Mouse (Mus musculus) hindbrain, embryonic 16.5 days (tissue): ENCODE measurements at regions not wholly inside any gene's neighbourhood (a gene's known extent, or its start where the extent isn't known, plus 50 kb on each side); places are given as distances from the start of the nearest gene placed in this dataset.
"Not testable (repeated sequence)": the region's sequence is repeated elsewhere in the genome, so short reads cannot be mapped to it uniquely, and the experiment has no call there.

Experiments used
- ATAC-seq: fragments of 200-750 bp; cut with Nextera tagmentation; 2 replicates; pipeline ENCODE4 v1.8.0; 2017; ENCODE audit warnings: moderate TSS enrichment, moderate library complexity
- H3K27ac ChIP-seq: fragments of 300-500 bp; sonication (generic); 2 replicates; pipeline ENCODE4 v1.5.1; 2014; ENCODE audit warnings: low read depth, mild to moderate bottlenecking, control low read depth, low read length, moderate library complexity
- H3K27me3 ChIP-seq: fragments of 300-500 bp; sonication (generic); replicated peaks from 2 replicates; pipeline ENCODE4 v1.6.1; 2014; ENCODE audit warnings: low read length; ENCODE audit not compliant: control insufficient read depth, insufficient read depth
- H3K36me3 ChIP-seq: fragments of 300-500 bp; sonication (generic); 2 replicates; pipeline ENCODE4 v1.6.1; 2014; ENCODE audit warnings: mild to moderate bottlenecking, low read length, moderate library complexity, mixed read lengths; ENCODE audit not compliant: control insufficient read depth, insufficient read depth
- H3K4me1 ChIP-seq: fragments of 300-500 bp; sonication (generic); 2 replicates; pipeline ENCODE4 v1.6.1; 2014; ENCODE audit warnings: low read depth, low read length; ENCODE audit not compliant: control insufficient read depth, insufficient read depth
- H3K4me2 ChIP-seq: fragments of 300-500 bp; sonication (generic); 2 replicates; pipeline ENCODE4 v1.6.1; 2014; ENCODE audit warnings: mild to moderate bottlenecking, low read length, control low read depth, moderate library complexity
- H3K4me3 ChIP-seq: fragments of 300-500 bp; sonication (generic); 2 replicates; pipeline ENCODE4 v1.5.1; 2014; ENCODE audit warnings: mild to moderate bottlenecking, low read length, control low read depth, moderate library complexity
- H3K9ac ChIP-seq: fragments of 300-500 bp; sonication (generic); 2 replicates; pipeline ENCODE4 v1.6.1; 2014; ENCODE audit warnings: low read depth, mild to moderate bottlenecking, control low read depth, low read length, moderate library complexity
- H3K9me3 ChIP-seq: fragments of 300-500 bp; sonication (generic); 2 replicates; pipeline ENCODE4 v1.6.1; 2014; ENCODE audit warnings: mild to moderate bottlenecking, low read length, moderate library complexity; ENCODE audit not compliant: control insufficient read depth
- WGBS: fragments of 180-500 bp; shearing (Covaris S2); extraction: QIAGEN DNeasy Blood & Tissue Kit; methylation state at CpG from one replicate; pipeline ENCODE4 v1.1.7; 2014; 5-methylcytosine and 5-hydroxymethylcytosine counted together

- Histone ChIP-seq H3K9me3 (no peaks in the 10 kb centered on the region), H3K36me3 (no peaks in the 10 kb centered on the region), H3K4me2 (no peak overlapping the region), H3K9ac (no peak overlapping the region), H3K4me1 (peaks cover 4% of the 10 kb centered on the region), H3K27me3 (no peaks in the 10 kb centered on the region), H3K4me3 (no peak overlapping the region), H3K27ac (no peak overlapping the region)
- 82% methylated on average over 4 of the region's 4 CpGs for WGBS
- ATAC-seq, result no peak
These were observed 156.4 kb downstream of the Cand1 start for GRCm38 (mm10) chr10:119083431-119083830.

- Histone ChIP-seq H3K4me1 (peaks cover 4% of the 10 kb centered on the region), H3K9me3 (no peaks in the 10 kb centered on the region), H3K27me3 (no peaks in the 10 kb centered on the region), H3K9ac (no peak overlapping the region), H3K4me2 (no peak overlapping the region), H3K27ac (no peak overlapping the region), H3K4me3 (no peak overlapping the region), H3K36me3 (no peaks in the 10 kb centered on the region)
- ATAC-seq, result no peak
- 90% methylated on average over 2 of the region's 2 CpGs for WGBS
These were observed 157.0 kb downstream of the Cand1 start for GRCm38 (mm10) chr10:119082861-119083260.

- H3K4me2 ChIP-seq, H3K36me3 ChIP-seq, ATAC-seq, H3K27me3 ChIP-seq, H3K9me3 ChIP-seq, H3K4me1 ChIP-seq, H3K27ac ChIP-seq, H3K4me3 ChIP-seq, H3K9ac ChIP-seq: not testable (repeated sequence)
- 80% methylated on average over 3 of the region's 3 CpGs for WGBS
These were observed 158.1 kb downstream of the Cand1 start for GRCm38 (mm10) chr10:119081766-119082165.

- no peak overlapping the region for H3K9ac ChIP-seq
- no peaks in the 10 kb centered on the region for H3K36me3 ChIP-seq
- no peak for ATAC-seq
- H3K4me2 ChIP-seq, result no peak overlapping the region
- 13% methylated on average over 12 of the region's 12 CpGs for WGBS
- H3K4me3 ChIP-seq, result no peak overlapping the region
- no peak overlapping the region for H3K27ac ChIP-seq
- peaks cover 4% of the 10 kb centered on the region for H3K4me1 ChIP-seq
- no peaks in the 10 kb centered on the region for H3K9me3 ChIP-seq
- H3K27me3 ChIP-seq, result no peaks in the 10 kb centered on the region
These were observed 163.7 kb downstream of the Cand1 start for GRCm38 (mm10) chr10:119076100-119076566.

- no peak for ATAC-seq
- no peak overlapping the region for H3K4me3 ChIP-seq
- WGBS, result 84% methylated on average over 15 of the region's 15 CpGs
- no peak overlapping the region for H3K27ac ChIP-seq
- no peak overlapping the region for H3K4me2 ChIP-seq
- no peak overlapping the region for H3K9ac ChIP-seq
- peaks cover 4% of the 10 kb centered on the region for H3K4me1 ChIP-seq
- no peaks in the 10 kb centered on the region for H3K27me3 ChIP-seq
- H3K9me3 ChIP-seq, result no peaks in the 10 kb centered on the region
- H3K36me3 ChIP-seq, result no peaks in the 10 kb centered on the region
These were observed 165.0 kb downstream of the Cand1 start for GRCm38 (mm10) chr10:119074887-119075286.

- no peak overlapping the region for H3K27ac ChIP-seq
- H3K4me3 ChIP-seq, result no peak overlapping the region
- H3K36me3 ChIP-seq, result no peaks in the 10 kb centered on the region
- H3K27me3 ChIP-seq, result no peaks in the 10 kb centered on the region
- WGBS, result 97% methylated on average over 3 of the region's 3 CpGs
- no peak for ATAC-seq
- H3K9me3 ChIP-seq, result no peaks in the 10 kb centered on the region
- peaks cover 2% of the 10 kb centered on the region for H3K4me1 ChIP-seq
- no peak overlapping the region for H3K9ac ChIP-seq
- no peak overlapping the region for H3K4me2 ChIP-seq
These were observed 165.9 kb downstream of the Cand1 start for GRCm38 (mm10) chr10:119073991-119074390.

GRCm38 (mm10) chr10:119069410-119069809, 170.4 kb downstream of the Cand1 start:
- WGBS, result 90% methylated on average over 11 of the region's 11 CpGs

GRCm38 (mm10) chr10:119067838-119068237, 172.0 kb downstream of the Cand1 start:
- Histone ChIP-seq H3K36me3 (no peaks in the 10 kb centered on the region), H3K4me2 (no peak overlapping the region), H3K4me3 (no peak overlapping the region), H3K27me3 (no peaks in the 10 kb centered on the region), H3K9ac (no peak overlapping the region), H3K9me3 (no peaks in the 10 kb centered on the region), H3K27ac (no peak overlapping the region), H3K4me1 (peaks cover 5% of the 10 kb centered on the region; the same call in 1 of the 2 replicates)
- WGBS, result 84% methylated on average over 6 of the region's 6 CpGs
- ATAC-seq, result no peak

More at GRCm38 (mm10) chr10:119069410-119069809, 170.4 kb downstream of the Cand1 start:
- Histone ChIP-seq H3K27me3 (no peaks in the 10 kb centered on the region), H3K9ac (no peak overlapping the region), H3K4me1 (peaks cover 5% of the 10 kb centered on the region; the same call in 1 of the 2 replicates), H3K4me2 (no peak overlapping the region), H3K4me3 (no peak overlapping the region), H3K9me3 (no peaks in the 10 kb centered on the region), H3K27ac (no peak overlapping the region), H3K36me3 (no peaks in the 10 kb centered on the region)
- ATAC-seq, result no peak

- no peak for ATAC-seq
These were observed 172.5 kb downstream of the Cand1 start for GRCm38 (mm10) chr10:119067366-119067765.

GRCm38 (mm10) chr10:119065974-119066373, 173.9 kb downstream of the Cand1 start:
- peaks cover 5% of the 10 kb centered on the region; the same call in 1 of the 2 replicates for H3K4me1 ChIP-seq
- WGBS, result 23% methylated on average over 8 of the region's 8 CpGs
- no peak overlapping the region for H3K9ac ChIP-seq
- no peak for ATAC-seq
- H3K36me3 ChIP-seq, result no peaks in the 10 kb centered on the region
- no peaks in the 10 kb centered on the region for H3K27me3 ChIP-seq
- no peaks in the 10 kb centered on the region for H3K9me3 ChIP-seq
- no peak overlapping the region for H3K4me3 ChIP-seq
- H3K4me2 ChIP-seq, result no peak overlapping the region
- no peak overlapping the region for H3K27ac ChIP-seq

More at GRCm38 (mm10) chr10:119067366-119067765, 172.5 kb downstream of the Cand1 start:
- Histone ChIP-seq H3K36me3 (no peaks in the 10 kb centered on the region), H3K27me3 (no peaks in the 10 kb centered on the region), H3K9ac (no peak overlapping the region), H3K27ac (no peak overlapping the region), H3K4me3 (no peak overlapping the region), H3K9me3 (no peaks in the 10 kb centered on the region), H3K4me2 (no peak overlapping the region), H3K4me1 (peaks cover 5% of the 10 kb centered on the region; the same call in 1 of the 2 replicates)
- WGBS, result 93% methylated on average over 8 of the region's 8 CpGs
